ENCODE assay signal across 10 mouse cellular contexts in the genomic region with DNA sequence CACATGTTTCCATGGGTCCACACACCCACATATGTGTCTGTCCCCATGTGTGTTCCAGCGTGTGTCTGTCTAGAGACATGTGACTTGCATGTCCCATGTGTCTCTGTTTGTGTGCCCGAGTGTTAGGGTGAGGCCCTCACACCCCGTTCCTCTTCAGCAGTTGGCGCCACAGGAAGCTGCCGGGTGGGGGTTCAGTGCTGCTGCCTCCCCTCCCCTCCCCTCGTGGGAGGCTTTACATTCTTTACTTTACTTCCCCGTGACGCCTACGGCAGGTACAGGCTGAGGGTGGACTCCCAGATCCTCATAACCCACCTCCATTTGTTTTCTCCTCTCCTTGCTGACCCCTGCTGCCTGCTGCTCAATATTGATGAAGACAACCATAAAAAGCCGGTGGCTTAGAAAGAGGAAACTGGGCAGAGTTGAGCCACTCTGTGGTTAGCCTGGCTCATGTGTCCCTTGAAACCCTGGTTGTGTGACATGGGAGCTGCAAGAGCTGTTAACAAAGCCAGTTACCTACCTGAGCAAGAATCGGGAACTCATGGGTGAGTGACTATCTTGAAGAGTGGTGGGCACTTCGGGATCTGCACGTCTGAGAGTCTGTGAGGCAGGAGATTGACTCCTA. TPM values are rescaled to one million over a fixed set of nuclear protein-coding genes. Genes with fewer than 3 reads are reported as not detected.
DNase-seq lines count a peak whose midpoint lies in the region; ATAC-seq lines count a peak whose summit lies in the region.
"Had no signal": no experiment of that assay in that cellular context is flagged by ENCODE, and none has a peak within 500 bp of the region (broad histone marks: within the 10 kb centered on the region; RNA-seq: fewer than 3 reads in every experiment).

A gene (plus strand): TSS at position 227 of the 622 bp plus-strand sequence.

- 82% methylated on average over 13 of the region's 13 CpGs for WGBS in embryonic facial prominence, embryonic 10.5 days

- H3K27ac ChIP-seq in embryonic facial prominence, embryonic 10.5 days (replicated peaks) = no peak within 1 kb of the TSS
- H3K27ac ChIP-seq: embryonic facial prominence, embryonic 12.5 days had no signal

- H3K9me3 ChIP-seq in embryonic facial prominence, embryonic 10.5 days = no peaks in the 10 kb centered on the region
- H3K9me3 ChIP-seq: embryonic facial prominence, embryonic 12.5 days had no signal

- no peaks in the 10 kb centered on the region for H3K4me1 ChIP-seq in embryonic facial prominence, embryonic 10.5 days
- H3K4me1 ChIP-seq: embryonic facial prominence, embryonic 12.5 days had no signal

- no peaks in the 10 kb centered on the region for H3K36me3 ChIP-seq in embryonic facial prominence, embryonic 10.5 days (replicated peaks)
- H3K36me3 ChIP-seq: embryonic facial prominence, embryonic 12.5 days had no signal

- peak; percentile 64 to 66 for ATAC-seq in hematopoietic stem cell, adult 5-6 weeks (replicated peaks in 1 of 2; ENCODE audit: insufficient read depth in 1 of 2, low FRiP score in 2 of 2, low TSS enrichment in 1 of 2, low read depth in 1 of 2, poor library complexity in 2 of 2, severe bottlenecking in 2 of 2)
- no peak for ATAC-seq in erythroid progenitor cell, adult 5-6 weeks (replicated peaks; ENCODE audit: low FRiP score, poor library complexity, severe bottlenecking)
- ATAC-seq: hindbrain, embryonic 16.5 days had no signal

- DNase-seq in CD8-positive naive resting alpha-beta T cell, adult 2 months (ENCODE audit: low read depth in 2 of 2, low spot score in 2 of 2) = peak; percentile 52 to 58
- peak; percentile 71 for DNase-seq in lung, postnatal 25 days (ENCODE audit: low spot score)
- peak; percentile 70 to 80 for DNase-seq in spleen, postnatal 4 days (ENCODE audit: low spot score in 2 of 2)
- DNase-seq in ovary, postnatal 14 days (ENCODE audit: low spot score) = no peak
- DNase-seq in ovary, postnatal 10 days (ENCODE audit: low spot score) = no peak
- no peak for DNase-seq in embryonic facial prominence, embryonic 10.5 days (ENCODE audit: low spot score)

- no peak within 1 kb of the TSS for H3K4me3 ChIP-seq in embryonic facial prominence, embryonic 10.5 days
- H3K4me3 ChIP-seq: embryonic facial prominence, embryonic 12.5 days had no signal

- no peaks in the 10 kb centered on the region for H3K27me3 ChIP-seq in embryonic facial prominence, embryonic 10.5 days (replicated peaks; ENCODE audit: low read depth, poor library complexity, severe bottlenecking)
- H3K27me3 ChIP-seq: embryonic facial prominence, embryonic 12.5 days had no signal

RNA-seq across cellular contexts. Expression of the gene that starts here (rescaled TPM):
- total RNA-seq in hematopoietic stem cell, adult 5-6 weeks (2017) = 40.1 and 40.4 TPM in 2 replicates
- 1.3 and 4.7 TPM in 2 replicates for total RNA-seq in erythroid progenitor cell, adult 5-6 weeks (2015; ENCODE audit: low replicate concordance)
- 2.4 and 2.8 TPM in 2 replicates for total RNA-seq in erythroid progenitor cell, adult 5-6 weeks (2017; ENCODE audit: low replicate concordance)
- 0.14 TPM in 1 of 2 replicates, not detected in the other for polyA plus RNA-seq in embryonic facial prominence, embryonic 10.5 days (2016; fragmentation: Nextera tagmentation; extraction: Ambion mirVana)
- polyA plus RNA-seq: embryonic facial prominence, embryonic 12.5 days; hindbrain, embryonic 16.5 days had no signal

Comparison
In these comparisons a context has a peak if more than half of its experiments do, and no peak if none do; other contexts are left out.
1. DNase-seq: peak in CD8-positive naive resting alpha-beta T cell, adult 2 months (2 of 2), lung, postnatal 25 days (single experiment) and spleen, postnatal 4 days (2 of 2); none in ovary, postnatal 14 days (single experiment), ovary, postnatal 10 days (single experiment) and embryonic facial prominence, embryonic 10.5 days (single experiment).